Mouse (Mus musculus) common myeloid progenitor, adult 5-6 weeks (primary cell): ENCODE measurements at regions not wholly inside any gene's neighbourhood (a gene's known extent, or its start where the extent isn't known, plus 50 kb on each side); places are given as distances from the start of the nearest gene placed in this dataset.

Experiments used
- ATAC-seq: replicated peaks from 2 replicates; pipeline ENCODE4 v1.8.0; 2016; ENCODE audit warnings: low read depth, mild to moderate bottlenecking, moderate TSS enrichment, inconsistent platforms; ENCODE audit not compliant: poor library complexity, severe bottlenecking

DNA sequence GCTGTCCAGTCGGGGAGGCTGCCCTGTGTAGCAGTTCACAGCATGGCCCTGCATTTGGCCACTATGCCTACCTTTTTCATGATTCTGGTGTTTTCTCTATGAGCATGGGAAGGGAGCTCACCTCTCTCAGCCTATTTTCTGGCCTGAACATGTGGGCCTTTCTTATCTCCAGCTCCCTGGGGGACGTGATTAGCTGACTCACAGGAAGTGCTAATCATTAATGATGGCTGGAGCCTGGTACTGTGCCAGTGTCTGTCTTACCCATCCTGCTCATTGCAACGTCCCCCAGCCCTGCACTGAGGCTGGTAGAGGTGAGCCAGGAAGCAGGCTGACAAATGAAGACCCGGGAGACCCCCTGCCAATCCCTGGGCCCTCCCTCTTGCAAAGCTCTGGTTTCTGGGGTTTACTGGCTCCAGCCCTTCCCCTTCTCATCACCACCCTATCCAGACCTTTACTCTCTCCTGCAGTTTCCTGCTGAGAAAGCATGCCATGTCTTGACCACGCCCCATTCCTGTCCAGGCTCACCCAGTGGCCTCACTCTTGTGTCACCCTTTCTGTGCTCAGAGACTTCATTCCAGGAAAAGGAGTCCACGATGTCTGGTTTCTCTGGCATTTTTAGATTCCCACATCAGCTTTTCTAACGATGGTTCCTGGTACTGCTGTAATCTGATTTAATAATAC is 219.8 kb downstream of the Tex36 start:
- peak; percentile 42; the same call in 1 of the 2 replicates for ATAC-seq

DNA sequence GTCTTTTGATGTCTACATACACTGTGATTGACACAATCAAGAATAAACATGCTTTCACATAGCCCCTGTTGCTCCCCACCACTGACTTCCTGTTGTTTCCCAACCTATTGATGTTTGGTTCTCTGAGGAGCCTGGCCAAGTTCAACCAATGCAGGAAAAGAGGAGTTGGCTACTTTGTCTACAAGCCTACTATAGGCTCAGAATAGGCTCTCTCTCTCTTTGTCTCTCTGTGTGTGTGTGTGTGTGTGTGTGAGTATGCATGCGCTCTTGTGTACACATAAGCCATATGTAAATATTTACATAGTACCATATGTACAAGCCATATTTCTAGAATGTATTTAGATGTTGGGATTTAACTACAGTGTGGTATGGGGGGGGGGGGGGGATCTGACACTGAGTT is 222.6 kb downstream of the Tex36 start:
- ATAC-seq = no peak

GRCm38 (mm10) chr7:133378338-133378737 is 223.6 kb downstream of the Tex36 start:
- no peak for ATAC-seq

DNA sequence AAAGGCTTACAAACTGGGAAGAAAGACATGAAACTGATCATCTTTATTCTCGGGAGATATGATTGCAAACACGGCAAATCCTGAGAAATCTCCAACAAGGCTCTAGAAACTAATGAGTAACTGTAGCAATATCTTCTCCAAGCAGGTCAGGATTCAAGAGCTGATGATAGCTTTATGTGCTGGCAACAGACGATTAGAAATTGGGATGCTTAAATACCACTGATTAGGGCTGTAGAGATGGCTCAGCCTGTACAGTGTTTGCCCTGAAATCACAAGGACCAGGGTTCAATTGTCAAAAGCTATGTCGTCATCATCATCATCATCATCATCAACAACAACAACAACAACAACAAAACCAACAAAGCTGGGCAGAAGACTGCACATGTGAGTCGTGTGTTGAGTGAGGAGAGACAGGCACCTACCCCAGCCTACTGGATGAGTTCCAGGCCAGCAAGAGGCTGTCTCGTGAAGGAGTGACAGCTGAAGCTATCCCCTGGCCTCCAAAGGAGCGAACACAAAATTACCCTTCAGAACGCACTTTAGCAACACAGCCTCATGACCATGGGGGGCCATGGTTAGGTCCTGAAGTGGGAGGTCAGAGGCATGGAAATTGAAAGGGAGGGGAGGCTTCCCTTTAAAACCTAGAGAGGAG is 225.0 kb downstream of the Tex36 start:
- ATAC-seq = no peak

DNA sequence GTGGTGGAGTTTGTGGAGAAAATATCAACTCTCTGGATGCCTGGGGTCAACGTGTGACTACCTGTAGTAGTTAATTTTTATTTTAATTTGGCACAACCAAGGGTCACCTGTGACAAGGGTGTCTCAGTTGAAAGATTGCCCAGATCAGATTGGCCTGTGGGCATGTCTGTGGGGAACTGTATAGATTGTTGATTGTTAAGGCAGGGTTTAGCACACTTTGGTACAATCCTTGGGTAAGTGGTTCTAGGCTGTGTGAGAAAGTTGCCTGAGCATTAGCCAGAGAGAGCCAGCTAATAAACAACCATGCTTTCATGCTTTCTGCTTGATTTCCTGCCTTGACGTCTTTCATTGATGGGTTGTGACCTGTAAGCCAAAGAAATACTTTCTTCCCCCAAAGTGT is 229.3 kb downstream of the Tex36 start:
- no peak for ATAC-seq

DNA sequence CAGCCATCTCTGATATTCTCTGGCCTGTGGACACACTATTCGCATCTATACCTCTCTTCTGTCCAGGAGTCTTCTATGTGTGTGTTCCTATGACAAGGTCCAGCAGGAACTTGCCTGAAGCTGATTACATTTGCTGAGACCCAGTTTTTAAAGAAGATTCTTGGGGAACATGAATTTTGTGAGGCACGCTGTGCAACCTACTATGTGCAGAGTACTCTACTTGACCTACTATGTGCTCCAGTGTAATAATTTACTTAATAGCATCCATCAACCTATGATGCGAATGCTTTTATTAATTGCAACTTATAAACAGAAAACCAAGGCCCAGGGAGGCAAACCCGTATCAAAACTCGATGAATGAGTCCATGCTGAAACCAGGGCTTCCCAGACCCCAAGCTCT is 231.4 kb downstream of the Tex36 start:
- no peak for ATAC-seq

GRCm38 (mm10) chr7:133364601-133365000 is 237.4 kb downstream of the Tex36 start:
- no peak for ATAC-seq

- ATAC-seq = no peak
These were observed 204.6 kb upstream of the Ctbp2 start for GRCm38 (mm10) chr7:133328717-133329116.

DNA sequence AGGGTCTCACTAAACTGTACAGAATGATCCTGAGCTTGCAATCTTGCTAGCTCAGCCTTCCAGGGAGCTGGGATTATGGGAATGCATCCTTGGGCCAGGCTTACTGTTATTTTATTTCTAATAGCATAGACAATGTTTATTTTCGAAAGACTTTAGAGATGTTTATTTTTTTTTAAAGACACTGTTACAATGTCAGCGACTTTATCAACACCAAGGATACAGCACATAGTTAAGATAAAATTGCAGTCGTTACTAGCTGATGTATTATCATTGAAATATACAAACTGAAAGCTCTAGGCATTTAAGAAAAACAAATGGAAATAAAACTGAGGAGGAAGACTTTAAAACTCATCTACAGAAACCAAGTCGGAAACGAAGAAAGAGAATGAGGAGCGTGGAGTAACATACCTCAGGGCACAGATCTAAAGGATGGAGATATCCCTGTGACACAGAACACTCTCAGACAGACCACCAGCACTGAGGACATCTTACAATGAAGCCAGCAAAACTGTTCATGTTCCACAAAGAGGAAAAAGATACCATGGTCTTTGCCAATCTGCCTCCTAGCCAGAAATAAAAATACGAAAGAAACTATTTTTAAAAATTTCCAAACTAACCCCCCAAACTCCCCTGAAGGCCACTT is 201.5 kb upstream of the Ctbp2 start:
- no peak for ATAC-seq

GRCm38 (mm10) chr7:133323955-133324354 is 199.8 kb upstream of the Ctbp2 start:
- no peak for ATAC-seq

- no peak for ATAC-seq
These were observed 193.4 kb upstream of the Ctbp2 start for GRCm38 (mm10) chr7:133317511-133317910.

DNA sequence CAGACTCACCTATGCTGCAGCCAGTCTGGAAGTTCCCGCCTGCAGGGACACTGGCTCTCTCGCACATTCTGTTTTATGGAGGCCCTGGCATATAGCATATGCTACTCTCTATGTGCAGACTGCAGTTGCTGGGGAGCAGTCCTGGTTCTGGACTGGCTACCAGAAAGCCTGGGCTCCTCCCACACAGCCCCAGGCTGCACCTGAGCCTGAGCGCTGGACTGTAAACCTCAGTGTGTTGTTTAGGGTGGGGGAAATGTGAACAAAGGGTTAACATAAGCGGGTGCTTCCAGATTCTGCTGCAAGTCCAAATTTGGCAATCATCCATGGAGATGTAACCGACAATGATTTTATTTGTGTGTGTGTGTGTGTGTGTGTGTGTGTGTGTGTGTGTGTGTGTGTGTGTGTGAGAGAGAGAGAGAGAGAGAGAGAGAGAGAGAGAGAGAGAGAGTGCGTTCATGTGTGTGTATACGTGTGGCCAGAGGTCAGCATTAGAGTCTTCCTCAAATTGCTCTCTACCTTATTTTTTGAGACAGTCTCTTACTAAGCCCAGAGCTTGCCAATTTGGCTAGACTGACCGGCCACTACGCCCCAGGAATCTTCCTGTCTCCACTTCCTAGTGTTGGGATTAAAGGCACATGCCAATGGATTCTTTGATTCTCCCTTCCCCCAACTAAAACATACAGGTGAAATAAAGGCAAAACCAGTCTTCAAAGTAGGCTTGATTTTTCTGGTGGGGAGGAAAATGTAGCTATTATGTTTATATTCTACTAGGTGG is 192.7 kb upstream of the Ctbp2 start:
- no peak for ATAC-seq

GRCm38 (mm10) chr7:133315197-133316029 is 191.3 kb upstream of the Ctbp2 start:
- no peak for ATAC-seq

DNA sequence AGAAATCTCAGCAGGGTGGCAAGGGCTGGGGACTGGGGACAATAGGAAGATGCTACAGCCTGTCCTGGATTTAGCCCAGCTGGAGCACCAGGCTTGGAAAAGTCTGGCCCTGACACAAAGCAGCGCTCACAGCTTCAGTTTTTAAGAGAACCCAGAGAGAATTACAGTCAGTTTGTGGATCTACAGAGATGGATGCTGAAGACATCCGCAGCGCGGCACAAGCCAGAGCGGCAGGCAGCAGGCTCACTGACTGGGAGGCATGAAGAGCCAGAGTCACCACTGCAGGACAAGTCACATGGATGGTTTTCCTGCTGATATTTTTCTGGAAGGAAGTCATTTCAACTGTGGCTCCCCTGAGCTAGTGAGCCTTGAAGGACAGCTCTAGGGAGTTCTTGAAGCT is 189.0 kb upstream of the Ctbp2 start:
- ATAC-seq = no peak

DNA sequence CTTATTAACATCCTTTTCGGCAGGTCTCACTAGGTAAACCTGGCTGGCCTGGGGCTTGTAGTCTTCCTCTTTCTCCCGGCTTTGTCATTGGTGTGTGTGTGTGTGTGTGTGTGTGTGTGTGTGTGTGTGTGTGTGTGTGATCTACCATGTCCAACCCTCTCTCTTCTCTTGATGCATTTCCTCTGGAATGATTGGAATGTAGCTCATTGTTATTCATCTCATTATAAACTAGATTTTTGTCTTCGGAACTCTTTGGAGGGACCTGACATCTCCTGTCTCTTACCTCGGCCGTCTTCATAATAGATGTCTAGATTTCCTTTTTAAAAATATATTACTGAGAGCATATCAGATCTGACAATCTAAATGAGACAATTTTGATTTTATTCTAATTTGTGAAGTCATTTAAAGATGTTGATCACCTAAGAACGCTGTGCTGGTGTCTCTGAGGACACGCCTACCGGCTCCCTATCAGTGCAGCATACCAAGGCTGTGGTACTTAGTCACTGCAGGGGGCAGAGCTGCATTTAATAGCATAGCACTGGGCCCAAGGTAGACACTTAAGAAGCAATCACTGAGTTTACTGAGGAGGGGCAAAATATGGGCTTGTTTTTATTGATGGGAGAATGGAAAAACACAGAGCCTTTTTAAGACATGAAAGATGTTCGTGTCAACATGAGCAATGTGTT is 187.1 kb upstream of the Ctbp2 start:
- ATAC-seq = no peak

DNA sequence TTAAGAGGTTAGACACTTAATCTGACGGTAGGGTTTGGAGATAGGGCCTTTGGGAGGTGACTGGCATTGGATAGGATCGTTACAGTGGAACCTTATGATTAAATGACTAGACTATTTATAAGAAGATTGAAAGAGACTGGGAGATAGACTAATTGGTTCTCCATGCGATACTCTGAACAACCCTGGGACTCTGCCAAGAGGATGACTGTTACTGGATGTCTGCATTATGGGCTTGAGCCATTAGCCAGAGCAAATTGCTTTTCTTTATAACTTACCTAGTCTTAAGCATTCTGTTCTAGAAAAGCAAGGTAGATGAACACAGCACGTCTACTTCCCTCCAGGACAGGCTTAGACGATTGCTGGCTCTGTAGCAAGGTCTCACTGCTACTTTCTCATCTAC is 180.3 kb upstream of the Ctbp2 start:
- ATAC-seq = no peak

DNA sequence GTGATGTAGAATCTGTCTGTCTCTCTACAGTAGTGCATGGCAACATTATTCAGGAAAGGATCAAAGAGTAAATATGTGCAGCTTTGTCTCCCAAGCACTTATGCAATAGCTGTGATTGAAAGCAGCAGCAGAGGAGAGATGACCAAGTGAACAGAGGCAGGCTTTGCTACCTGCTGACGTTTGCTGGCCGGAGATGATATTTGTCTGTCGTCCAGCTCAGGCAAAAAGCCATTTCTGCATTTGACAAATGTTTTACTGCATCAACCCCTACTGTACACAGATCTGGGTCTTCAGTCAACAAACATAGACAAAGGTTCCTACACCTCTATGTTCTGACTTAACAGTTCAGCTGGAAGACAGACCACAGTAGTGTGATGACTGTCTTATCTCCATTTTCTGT is 166.3 kb upstream of the Ctbp2 start:
- no peak for ATAC-seq

GRCm38 (mm10) chr7:133288236-133288635 is 164.1 kb upstream of the Ctbp2 start:
- no peak for ATAC-seq

DNA sequence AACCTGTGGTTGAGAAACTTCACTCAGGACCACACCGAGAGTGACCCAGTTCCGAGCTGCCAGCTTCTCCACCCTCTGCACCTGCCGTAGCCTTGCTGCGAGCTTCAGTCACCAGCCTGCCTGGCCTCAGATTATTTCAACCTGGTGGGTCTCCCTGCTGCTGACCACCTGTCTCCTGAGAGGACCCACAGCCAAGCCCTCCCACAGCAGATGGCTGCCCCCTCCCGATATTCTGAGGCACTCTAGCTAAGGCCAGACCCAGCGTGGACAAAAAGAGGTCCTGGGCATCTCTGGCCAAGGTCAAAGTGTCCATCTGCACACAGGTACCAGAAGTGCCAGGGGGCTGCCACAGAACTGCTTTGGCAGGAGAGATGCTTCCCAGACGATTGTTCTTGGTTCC is 162.7 kb upstream of the Ctbp2 start:
- no peak for ATAC-seq
